Mouse (Mus musculus) heart, embryonic 14.5 days (tissue): ENCODE results near the gene Tfdp1. TPM values are rescaled to one million over a fixed set of nuclear protein-coding genes. Genes with fewer than 3 reads are reported as not detected.

Source experiments
- ATAC-seq: fragments of 200-750 bp; cut with Nextera tagmentation; 2 replicates; pipeline ENCODE4 v1.8.0; 2017; ENCODE audit warnings: low read depth, moderate TSS enrichment; ENCODE audit not compliant: insufficient number of reproducible peaks, insufficient read depth, low FRiP score
- H3K27ac ChIP-seq, 2 experiments: fragments of 200-500 bp in 1 of 2; fragments of 300-500 bp in 1 of 2; sonication (generic) in 1 of 2; replicated peaks in 1 of 2; 2 replicates each; pipeline ENCODE4 v1.5.1; 2012 to 2014; ENCODE audit warnings: low read depth in 2 of 2, low read length in 2 of 2, control low read depth in 1 of 2, mild to moderate bottlenecking in 1 of 2, mixed read lengths in 1 of 2; ENCODE audit not compliant: control insufficient read depth in 1 of 2, insufficient read depth in 1 of 2
- H3K27me3 ChIP-seq: fragments of 300-500 bp; sonication (generic); 2 replicates; pipeline ENCODE4 v1.6.1; 2014; ENCODE audit warnings: mild to moderate bottlenecking, low read length, control low read depth; ENCODE audit not compliant: control insufficient read depth, insufficient read depth
- H3K36me3 ChIP-seq: fragments of 300-500 bp; sonication (generic); 2 replicates; pipeline ENCODE4 v1.6.1; 2014; ENCODE audit warnings: mild to moderate bottlenecking, control low read depth, low read length, mixed read lengths; ENCODE audit not compliant: control insufficient read depth, insufficient read depth
- H3K4me1 ChIP-seq, 2 experiments: fragments of 200-500 bp in 1 of 2; fragments of 300-500 bp in 1 of 2; sonication (generic) in 1 of 2; 2 replicates each; pipeline ENCODE4 v1.6.1; 2012 to 2014; ENCODE audit warnings: low read length in 2 of 2, control low read depth in 1 of 2, mixed read lengths in 1 of 2; ENCODE audit not compliant: control insufficient read depth in 2 of 2, insufficient read depth in 2 of 2
- H3K4me2 ChIP-seq: fragments of 300-500 bp; sonication (generic); 2 replicates; pipeline ENCODE4 v1.6.1; 2014; ENCODE audit warnings: mild to moderate bottlenecking, low read length
- H3K4me3 ChIP-seq, 2 experiments: fragments of 200-500 bp in 1 of 2; fragments of 300-500 bp in 1 of 2; sonication (generic) in 1 of 2; 2 replicates each; pipeline ENCODE4 v1.5.1; 2012 to 2014; ENCODE audit warnings: low read length in 2 of 2, mild to moderate bottlenecking in 2 of 2, control low read depth in 1 of 2, low read depth in 1 of 2, moderate library complexity in 1 of 2; ENCODE audit not compliant: control insufficient read depth in 1 of 2, insufficient read depth in 1 of 2
- H3K9ac ChIP-seq: fragments of 300-500 bp; sonication (generic); 2 replicates; pipeline ENCODE4 v1.6.1; 2014; ENCODE audit warnings: mild to moderate bottlenecking, low read length
- H3K9me3 ChIP-seq: fragments of 300-500 bp; sonication (generic); 2 replicates; pipeline ENCODE4 v1.6.1; 2016; ENCODE audit warnings: low read length, control low read depth; ENCODE audit not compliant: control insufficient read depth
- WGBS: fragments of 180-500 bp; shearing (Covaris S2); extraction: QIAGEN DNeasy Blood & Tissue Kit; methylation state at CpG from one replicate; pipeline ENCODE4 v1.1.7; 2014; 5-methylcytosine and 5-hydroxymethylcytosine counted together
- polyA plus RNA-seq: library from polyadenylated mRNA; unstranded; fragments of >200 nt; fragmentation: Nextera tagmentation; extraction: Ambion mirVana; gene quantifications from 2 replicates; pipeline ENCODE4 v1.2.1, GENCODE M21; 2014

Gene Tfdp1
- 79.0 and 82.2 TPM in 2 replicates for polyA plus RNA-seq

GRCm38 (mm10) chr8:13338255-13338860, at the start of gene Tfdp1:
TSS of gene Tfdp1 (plus strand) at chr8:13338751.
- Histone ChIP-seq H3K4me1 (peaks cover 4 to 14% of the 10 kb centered on the region in 2 experiments), H3K27ac (peak within 1 kb of the TSS; percentile 1 to 75; a peak in 2 of 4 replicates), H3K9ac (peak within 1 kb of the TSS; percentile 97), H3K4me2 (peak within 1 kb of the TSS; percentile 93), H3K4me3 (peak within 1 kb of the TSS; percentile 81 to 86), H3K36me3 (peaks cover 34% of the 10 kb centered on the region), H3K9me3 (no peaks in the 10 kb centered on the region), H3K27me3 (no peaks in the 10 kb centered on the region)
- WGBS: 2% methylated on average over 32 of the region's 72 CpGs
- peak; percentile 87 for ATAC-seq

GRCm38 (mm10) chr8:13292364-13292763, 46.2 kb upstream of the Tfdp1 start:
- H3K4me2 ChIP-seq: no peak overlapping the region
- no peak overlapping the region for H3K27ac ChIP-seq
- no peaks in the 10 kb centered on the region for H3K9me3 ChIP-seq
- H3K27me3 ChIP-seq: no peaks in the 10 kb centered on the region
- WGBS: 27% methylated on average over 9 of the region's 9 CpGs
- no peak for ATAC-seq
- peaks cover 0 to 5% of the 10 kb centered on the region in 2 experiments; a peak in 2 of 4 replicates for H3K4me1 ChIP-seq
- H3K9ac ChIP-seq: no peak overlapping the region
- H3K4me3 ChIP-seq: no peak overlapping the region
- peaks cover 59% of the 10 kb centered on the region for H3K36me3 ChIP-seq

DNA sequence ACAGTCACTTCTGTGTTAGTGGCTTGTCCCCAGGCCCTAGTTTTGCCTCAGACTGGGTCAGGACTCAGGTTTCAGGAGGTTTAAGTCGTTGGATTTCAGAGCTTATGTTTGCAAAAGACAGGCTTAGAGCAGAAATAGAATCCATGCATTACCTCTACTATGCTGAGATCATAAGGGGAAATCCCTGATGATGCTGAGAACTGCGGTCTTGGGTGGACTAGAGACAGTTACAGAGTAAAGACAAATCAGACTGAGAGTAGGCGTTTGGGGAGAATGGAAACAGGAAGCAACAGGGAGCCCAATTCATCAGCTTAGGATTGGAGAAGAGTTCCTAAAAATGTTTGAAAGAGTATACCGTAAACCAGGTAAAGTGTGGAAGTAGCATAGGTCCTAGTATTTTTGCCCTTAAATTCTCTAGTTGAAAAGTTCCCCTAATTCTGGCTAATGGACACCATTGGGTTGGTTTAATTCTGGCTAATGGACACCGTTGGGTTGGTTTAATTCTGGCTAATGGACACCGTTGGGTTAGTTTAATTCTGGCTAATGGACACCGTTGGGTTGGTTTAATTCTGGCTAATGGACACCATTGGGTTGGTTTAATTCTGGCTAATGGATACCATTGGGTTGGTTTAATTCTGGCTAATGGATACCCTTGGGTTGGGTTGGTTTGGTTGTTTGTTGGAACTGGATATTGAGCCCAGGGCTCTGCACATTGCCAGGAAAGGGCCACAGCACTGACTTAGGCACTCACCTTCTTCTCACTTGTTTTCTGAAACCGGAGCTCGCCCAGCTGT, 44.7 kb upstream of the Tfdp1 start:
- no peak for ATAC-seq
- no peak overlapping the region for H3K27ac ChIP-seq
- H3K4me1 ChIP-seq: peaks cover 0 to 2% of the 10 kb centered on the region in 2 experiments; a peak in 2 of 4 replicates
- no peak overlapping the region for H3K4me2 ChIP-seq
- no peaks in the 10 kb centered on the region for H3K27me3 ChIP-seq
- H3K4me3 ChIP-seq: no peak overlapping the region
- WGBS: 90% methylated on average over 9 of the region's 9 CpGs
- no peak overlapping the region for H3K9ac ChIP-seq
- H3K9me3 ChIP-seq: no peaks in the 10 kb centered on the region
- H3K36me3 ChIP-seq: peaks cover 73% of the 10 kb centered on the region

DNA sequence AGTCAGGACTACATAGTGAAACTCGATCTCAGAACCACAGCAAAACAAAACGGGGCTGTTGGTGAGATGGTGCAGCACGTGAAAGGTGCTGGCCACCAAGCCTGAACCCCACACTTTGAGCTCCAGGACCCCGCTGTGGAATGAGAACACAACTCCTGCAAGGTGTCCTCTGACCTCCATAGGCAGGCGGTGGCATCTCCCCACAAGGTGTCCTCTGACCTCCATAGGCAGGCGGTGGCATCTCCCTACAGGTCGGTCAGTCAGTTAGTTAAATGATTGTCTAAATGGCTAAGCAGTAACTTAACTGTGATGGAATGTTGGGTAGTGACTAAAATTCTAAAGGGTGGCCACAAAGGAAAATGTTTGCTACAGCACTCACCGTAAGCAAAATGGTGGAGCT, 39.0 kb upstream of the Tfdp1 start:
- no peak overlapping the region for H3K4me2 ChIP-seq
- H3K9me3 ChIP-seq: no peaks in the 10 kb centered on the region; the same call in 1 of the 2 replicates
- WGBS: 95% methylated on average over 8 of the region's 8 CpGs
- no peak overlapping the region for H3K4me3 ChIP-seq
- no peak overlapping the region for H3K9ac ChIP-seq
- ATAC-seq: no peak
- H3K27me3 ChIP-seq: no peaks in the 10 kb centered on the region
- no peak overlapping the region for H3K27ac ChIP-seq
- peaks cover 85% of the 10 kb centered on the region for H3K36me3 ChIP-seq
- H3K4me1 ChIP-seq: no peaks in the 10 kb centered on the region

- peaks cover 85% of the 10 kb centered on the region for H3K36me3 ChIP-seq
- no peaks in the 10 kb centered on the region for H3K4me1 ChIP-seq
- no peak overlapping the region for H3K4me2 ChIP-seq
- no peaks in the 10 kb centered on the region; the same call in 1 of the 2 replicates for H3K9me3 ChIP-seq
- no peaks in the 10 kb centered on the region for H3K27me3 ChIP-seq
- no peak for ATAC-seq
- H3K4me3 ChIP-seq: no peak overlapping the region
- H3K9ac ChIP-seq: no peak overlapping the region
- H3K27ac ChIP-seq: no peak overlapping the region
- 91% methylated on average over 7 of the region's 7 CpGs for WGBS
Measured at GRCm38 (mm10) chr8:13301036-13301435, 37.5 kb upstream of the Tfdp1 start.

DNA sequence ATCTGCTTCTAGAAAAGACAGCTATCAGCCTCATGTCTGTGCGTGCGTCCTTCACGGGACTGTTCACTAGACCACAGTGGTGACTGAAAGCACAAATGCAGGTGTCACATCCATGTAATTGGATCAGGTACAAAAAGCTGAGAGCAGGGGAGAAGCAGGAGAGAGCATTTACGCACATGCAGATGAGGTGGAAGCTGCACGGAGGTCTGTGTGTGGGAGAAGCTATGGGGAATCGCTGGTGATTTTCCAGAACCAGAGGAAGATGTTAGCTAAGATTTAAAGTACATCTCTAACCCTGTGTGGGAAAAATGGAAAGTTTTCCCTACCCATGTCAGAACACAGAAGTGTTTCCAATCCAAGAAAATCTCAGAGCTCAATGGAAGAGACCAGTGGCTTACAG, 33.1 kb upstream of the Tfdp1 start:
- Histone ChIP-seq H3K36me3 (peaks cover 69% of the 10 kb centered on the region), H3K4me1 (no peaks in the 10 kb centered on the region), H3K27ac (no peak overlapping the region), H3K4me2 (no peak overlapping the region), H3K9ac (no peak overlapping the region), H3K4me3 (no peak overlapping the region), H3K27me3 (no peaks in the 10 kb centered on the region), H3K9me3 (no peaks in the 10 kb centered on the region)
- no peak for ATAC-seq
- 92% methylated on average over 6 of the region's 6 CpGs for WGBS

DNA sequence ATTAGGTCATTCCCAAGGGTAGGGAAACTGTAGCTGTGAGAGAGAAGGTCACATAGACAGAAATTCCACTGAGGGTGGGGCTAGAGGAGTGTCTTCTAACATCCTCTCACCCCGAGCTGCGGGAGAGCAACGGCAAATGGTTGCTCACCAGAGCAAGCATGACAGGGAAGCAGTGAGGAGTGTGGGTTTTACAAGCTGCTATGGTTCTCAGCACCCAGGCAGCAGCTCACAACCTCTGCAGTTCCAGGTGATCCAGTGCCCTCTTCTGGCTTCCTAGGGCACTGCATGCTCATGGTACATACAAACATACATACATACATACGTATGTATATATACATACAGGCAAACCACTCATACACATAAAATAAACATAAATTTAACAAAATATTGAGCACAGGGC, 32.7 kb upstream of the Tfdp1 start:
- Histone ChIP-seq H3K36me3 (peaks cover 69% of the 10 kb centered on the region), H3K9ac (no peak overlapping the region), H3K27ac (no peak overlapping the region), H3K4me2 (no peak overlapping the region), H3K4me1 (no peaks in the 10 kb centered on the region), H3K4me3 (no peak overlapping the region), H3K9me3 (no peaks in the 10 kb centered on the region), H3K27me3 (no peaks in the 10 kb centered on the region)
- ATAC-seq: no peak
- WGBS: 94% methylated on average over 4 of the region's 4 CpGs
